Mouse (Mus musculus) central nervous system, embryonic 14 days (tissue): ENCODE results near the gene Ssu2. TPM values are rescaled to one million over a fixed set of nuclear protein-coding genes. Genes with fewer than 3 reads are reported as not detected.

ENCODE experiments used
- polyA plus RNA-seq: library from polyadenylated mRNA; depleted of rRNA; stranded (reverse); fragments of >200 nt; gene quantifications from 2 replicates; pipeline ENCODE4 v1.2.3, GENCODE M21; 2012; rRNA removed

Ssu2 gene
- polyA plus RNA-seq, result 0.29 and 0.56 TPM in 2 replicates

DNA sequence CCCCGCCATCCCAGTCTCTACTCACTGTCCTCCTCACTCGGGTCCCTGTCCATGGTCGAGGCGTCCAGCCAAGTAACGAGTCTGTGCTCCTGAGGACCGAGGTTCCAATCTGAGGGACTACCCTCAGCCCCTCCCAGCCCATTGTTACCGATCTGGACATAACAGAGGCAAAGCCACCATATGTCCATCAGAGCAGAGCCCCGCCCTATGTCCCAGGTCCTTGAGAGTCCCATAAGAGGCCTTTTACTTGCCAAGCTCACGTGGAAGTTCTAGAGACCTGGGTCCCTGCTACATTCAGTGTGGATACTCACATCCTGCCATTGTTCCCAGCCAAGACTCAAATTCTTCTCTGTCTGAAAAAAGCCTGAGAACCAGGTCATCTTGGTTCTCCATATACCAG is at the start of gene Ssu2:
Gene Ssu2, minus strand, starts transcription at position 77 of the 400 bp plus-strand sequence.

Other genes starting within 250 kb of the Ssu2 start
- 5.8 and 9.9 TPM in 2 replicates for gene Lmcd1, start 114.3 kb downstream of the Ssu2 start, polyA plus RNA-seq
- gene Cav3, start 71.5 kb upstream of the Ssu2 start, polyA plus RNA-seq, result 0.17 and 6.0 TPM in 2 replicates
- gene Oxtr, start 101.9 kb upstream of the Ssu2 start, polyA plus RNA-seq, result 0.55 and 0.74 TPM in 2 replicates